Mouse (Mus musculus) MEL (cell line): ENCODE data around the gene Adgrf5. TPM values are rescaled to one million over a fixed set of nuclear protein-coding genes. Genes with fewer than 3 reads are reported as not detected.

Experiments
- DNase-seq: peaks from one replicate; pipeline ENCODE4 v3.0.0; 2011; ENCODE audit warnings: low read depth, low spot score
- H3K27ac ChIP-seq: 2 replicates; pipeline ENCODE4 v1.5.1; 2012; ENCODE audit warnings: low read depth, mild to moderate bottlenecking, control low read depth, low read length, moderate library complexity; ENCODE audit not compliant: control insufficient read depth
- H3K27me3 ChIP-seq, 2 experiments: fragments of 150-350 bp in 1 of 2; sonication (generic) in 1 of 2; 2 replicates each; pipeline ENCODE4 v1.6.1; 2012; ENCODE audit warnings: low read length in 2 of 2, mild to moderate bottlenecking in 2 of 2, improper control_type of control experiment in 1 of 2, moderate library complexity in 1 of 2; ENCODE audit not compliant: insufficient read depth in 2 of 2, control insufficient read depth in 1 of 2
- H3K36me3 ChIP-seq, 2 experiments: 2 replicates each; pipeline ENCODE4 v1.6.1; 2012 to 2014; ENCODE audit warnings: low read length in 2 of 2, improper control_type of control experiment in 1 of 2, inconsistent platforms in 1 of 2, mild to moderate bottlenecking in 1 of 2; ENCODE audit not compliant: insufficient read depth in 2 of 2, control insufficient read depth in 1 of 2
- H3K4me1 ChIP-seq, 2 experiments: fragments of 150-350 bp in 1 of 2; sonication (generic) in 1 of 2; 2 replicates each; pipeline ENCODE4 v1.6.1; 2012; ENCODE audit warnings: low read length in 2 of 2, improper control_type of control experiment in 1 of 2, mild to moderate bottlenecking in 1 of 2; ENCODE audit not compliant: insufficient read depth in 2 of 2, control insufficient read depth in 1 of 2
- H3K4me3 ChIP-seq, 2 experiments: fragments of 150-350 bp in 1 of 2; sonication (generic) in 1 of 2; 2 replicates each; pipeline ENCODE4 v1.5.1; 2012; ENCODE audit warnings: low read depth in 2 of 2, low read length in 2 of 2, mild to moderate bottlenecking in 2 of 2, moderate library complexity in 2 of 2, control low read depth in 1 of 2, improper control_type of control experiment in 1 of 2; ENCODE audit not compliant: control insufficient read depth in 1 of 2, insufficient read depth in 1 of 2
- H3K79me2 ChIP-seq: 2 replicates; pipeline ENCODE4 v1.6.1; 2012; ENCODE audit warnings: mild to moderate bottlenecking, low read length, moderate library complexity; ENCODE audit not compliant: control insufficient read depth, poor library complexity, insufficient read depth
- H3K9ac ChIP-seq: 2 replicates; pipeline ENCODE4 v1.6.1; 2012; ENCODE audit warnings: low read depth, mild to moderate bottlenecking, control low read depth, low read length, moderate library complexity; ENCODE audit not compliant: control insufficient read depth, poor library complexity, severe bottlenecking
- H3K9me3 ChIP-seq: fragments of 150-350 bp; sonication (generic); replicated peaks from 2 replicates; pipeline ENCODE4 v1.6.1; 2012; ENCODE audit warnings: mild to moderate bottlenecking, low read length, improper control_type of control experiment, moderate library complexity; ENCODE audit not compliant: insufficient read depth
- CHD1 ChIP-seq: IDR thresholded peaks from 2 replicates; pipeline ENCODE4 v1.6.1; 2012; ENCODE audit warnings: low read depth, mild to moderate bottlenecking, inconsistent platforms, low read length, improper control_type of control experiment
- CHD2 ChIP-seq: IDR thresholded peaks from 2 replicates; pipeline ENCODE4 v1.6.1; 2011; ENCODE audit warnings: low read length, improper control_type of control experiment
- CTCF ChIP-seq, 3 experiments: IDR thresholded peaks in 2 of 3; conservative IDR thresholded peaks in 1 of 3; 2 replicates each; pipeline ENCODE4 v1.5.1; 2011 to 2012; ENCODE audit warnings: low read length in 3 of 3, low read depth in 2 of 3, mild to moderate bottlenecking in 2 of 3, improper control_type of control experiment in 1 of 3, inconsistent platforms in 1 of 3, mixed read lengths in 1 of 3, moderate library complexity in 1 of 3; ENCODE audit not compliant: control insufficient read depth in 1 of 3, insufficient read depth in 1 of 3, poor library complexity in 1 of 3, severe bottlenecking in 1 of 3
- ELF1 ChIP-seq: IDR thresholded peaks from 2 replicates; pipeline ENCODE4 v1.6.1; 2014; ENCODE audit warnings: low read depth, mild to moderate bottlenecking, inconsistent platforms, low read length, improper control_type of control experiment, moderate library complexity
- ETS1 ChIP-seq: IDR thresholded peaks from 2 replicates; pipeline ENCODE4 v1.6.1; 2012; ENCODE audit warnings: low read depth, mild to moderate bottlenecking, inconsistent platforms, low read length, improper control_type of control experiment, moderate library complexity
- MAX ChIP-seq: IDR thresholded peaks from 2 replicates; pipeline ENCODE4 v1.6.1; 2011; ENCODE audit warnings: low read length, improper control_type of control experiment
- MEF2A ChIP-seq: IDR thresholded peaks from 2 replicates; pipeline ENCODE4 v1.6.1; 2014; ENCODE audit warnings: low read depth, mild to moderate bottlenecking, inconsistent platforms, low read length, improper control_type of control experiment; ENCODE audit not compliant: poor library complexity, insufficient replicate concordance, severe bottlenecking; ENCODE audit errors: extremely low read depth
- MXI1 ChIP-seq: IDR thresholded peaks from 2 replicates; pipeline ENCODE4 v1.6.1; 2011; ENCODE audit warnings: mild to moderate bottlenecking, low read depth, low read length, improper control_type of control experiment
- MYB ChIP-seq: IDR thresholded peaks from 2 replicates; pipeline ENCODE4 v1.6.1; 2011; ENCODE audit warnings: mild to moderate bottlenecking, low read depth, low read length, improper control_type of control experiment
- MYC ChIP-seq: IDR thresholded peaks from 2 replicates; pipeline ENCODE4 v1.6.1; 2011; ENCODE audit warnings: low read depth, mild to moderate bottlenecking, low read length, improper control_type of control experiment, moderate library complexity
- NRF1 ChIP-seq: IDR thresholded peaks from 2 replicates; pipeline ENCODE4 v1.6.1; 2014; ENCODE audit warnings: low read depth, mild to moderate bottlenecking, inconsistent platforms, low read length, improper control_type of control experiment, moderate library complexity; ENCODE audit not compliant: poor library complexity, insufficient read depth, severe bottlenecking
- POLR2A ChIP-seq, 2 experiments: IDR thresholded peaks; 2 replicates each; pipeline ENCODE4 v1.6.1; 2011 to 2012; ENCODE audit warnings: low read length in 2 of 2, mild to moderate bottlenecking in 2 of 2, control low read depth in 1 of 2, improper control_type of control experiment in 1 of 2, low read depth in 1 of 2, moderate library complexity in 1 of 2; ENCODE audit not compliant: control insufficient read depth in 1 of 2, insufficient read depth in 1 of 2, poor library complexity in 1 of 2
- POLR2AphosphoS5 ChIP-seq: IDR thresholded peaks from 2 replicates; pipeline ENCODE4 v1.6.1; 2012; ENCODE audit warnings: low read depth, borderline replicate concordance, mild to moderate bottlenecking, inconsistent platforms, low read length, moderate library complexity, mixed read lengths
- RAD21 ChIP-seq: IDR thresholded peaks from 2 replicates; pipeline ENCODE4 v1.6.1; 2011; ENCODE audit warnings: mild to moderate bottlenecking, low read depth, low read length, improper control_type of control experiment
- SIN3A ChIP-seq: IDR thresholded peaks from 2 replicates; pipeline ENCODE4 v1.6.1; 2012; ENCODE audit warnings: low read length, improper control_type of control experiment, inconsistent platforms
- SMC3 ChIP-seq: IDR thresholded peaks from 2 replicates; pipeline ENCODE4 v1.6.1; 2011; ENCODE audit warnings: low read depth, low read length, improper control_type of control experiment
- TCF12 ChIP-seq: IDR thresholded peaks from 2 replicates; pipeline ENCODE4 v1.6.1; 2014; ENCODE audit warnings: low read depth, mild to moderate bottlenecking, inconsistent platforms, low read length, improper control_type of control experiment, moderate library complexity
- USF1 ChIP-seq: IDR thresholded peaks from 2 replicates; pipeline ENCODE4 v1.6.1; 2014; ENCODE audit warnings: low read depth, mild to moderate bottlenecking, inconsistent platforms, low read length, improper control_type of control experiment, moderate library complexity
- ZMIZ1 ChIP-seq: IDR thresholded peaks from 2 replicates; pipeline ENCODE4 v1.6.1; 2012; ENCODE audit warnings: low read depth, mild to moderate bottlenecking, inconsistent platforms, low read length, improper control_type of control experiment, moderate library complexity
- polyA plus RNA-seq, 2 experiments: library from polyadenylated mRNA; stranded (reverse) in 1 of 2; unstranded in 1 of 2; fragments of >175 nt in 1 of 2; fragments of >200 nt in 1 of 2; gene quantifications; 2 replicates each; pipeline versions ENCODE4 v1.2.1 to v1.2.4; 2012; ENCODE audit warnings: low replicate concordance in 2 of 2, low read depth in 1 of 2; ENCODE audit not compliant: insufficient read length in 2 of 2, insufficient read depth in 1 of 2, missing spikeins in 1 of 2
- total RNA-seq: library from RNA; depleted of rRNA; stranded (reverse); fragments of 300-350 nt; gene quantifications from 2 replicates; pipeline ENCODE4 v1.2.3, GENCODE M21; 2012

Adgrf5 gene
- total and polyA plus RNA-seq, 3 experiments: not detected

DNA sequence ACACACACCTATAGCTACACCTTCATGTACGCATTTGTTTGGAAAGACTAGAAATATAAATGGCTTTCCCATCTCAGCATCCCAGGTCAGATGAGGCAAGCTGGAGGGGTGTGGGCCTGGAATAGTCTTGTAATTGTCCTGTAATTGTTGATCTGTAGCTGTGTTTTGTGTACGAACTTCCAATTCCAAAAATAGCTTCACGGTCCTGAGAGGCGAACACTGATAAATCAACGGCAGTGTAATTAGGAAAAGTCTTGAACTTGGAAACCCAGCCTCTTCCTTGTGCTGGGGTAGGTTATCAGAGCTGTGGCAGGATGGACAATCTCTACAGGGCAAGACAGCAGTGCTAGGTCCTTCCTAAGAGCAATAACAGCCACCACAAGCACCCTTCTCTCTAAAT is 18.5 kb downstream of the Adgrf5 start:
- Histone ChIP-seq H3K9me3 (no peaks in the 10 kb centered on the region), H3K27ac (no peak overlapping the region), H3K27me3 (no peaks in the 10 kb centered on the region), H3K9ac (no peak overlapping the region), H3K36me3 (no peaks in the 10 kb centered on the region), H3K79me2 (no peaks in the 10 kb centered on the region), H3K4me1 (no peaks in the 10 kb centered on the region), H3K4me3 (no peak overlapping the region)
- TF ChIP-seq CHD1 (no peak), ETS1 (no peak), POLR2A (IDR thresholded peaks at IDR 0.05; ENCODE audit: control insufficient read depth in 1 of 2, insufficient read depth in 1 of 2, low read depth in 1 of 2, low read length in 2 of 2, poor library complexity in 1 of 2) (no peak), ZMIZ1 (no peak), POLR2AphosphoS5 (no peak), NRF1 (no peak), MEF2A (no peak), MXI1 (no peak), ELF1 (no peak), SIN3A (no peak), MYB (no peak)
- DNase-seq: no peak

DNA sequence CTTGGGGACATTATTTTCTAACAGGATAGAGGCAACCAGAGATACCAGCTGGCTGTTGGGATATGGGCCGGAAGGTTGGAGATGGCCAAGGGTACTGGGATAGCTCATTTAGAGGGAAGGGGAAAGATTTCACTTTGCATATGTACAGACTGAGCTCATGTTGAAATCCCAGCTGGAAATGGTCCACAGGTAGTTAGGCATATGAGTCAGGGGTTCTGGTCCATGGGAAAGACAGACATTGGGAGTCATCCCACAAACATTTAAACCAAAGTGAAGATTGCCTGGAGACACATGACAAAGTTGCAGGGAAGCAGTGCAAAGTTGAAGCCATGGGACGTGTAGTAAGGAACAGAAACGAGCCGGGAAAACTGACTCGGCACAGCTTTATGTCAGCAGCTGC is 26.1 kb downstream of the Adgrf5 start:
- DNase-seq: no peak
- no peak for TF ChIP-seq RAD21
- no peak for TF ChIP-seq MAX
- no peak overlapping the region for H3K27ac ChIP-seq

DNA sequence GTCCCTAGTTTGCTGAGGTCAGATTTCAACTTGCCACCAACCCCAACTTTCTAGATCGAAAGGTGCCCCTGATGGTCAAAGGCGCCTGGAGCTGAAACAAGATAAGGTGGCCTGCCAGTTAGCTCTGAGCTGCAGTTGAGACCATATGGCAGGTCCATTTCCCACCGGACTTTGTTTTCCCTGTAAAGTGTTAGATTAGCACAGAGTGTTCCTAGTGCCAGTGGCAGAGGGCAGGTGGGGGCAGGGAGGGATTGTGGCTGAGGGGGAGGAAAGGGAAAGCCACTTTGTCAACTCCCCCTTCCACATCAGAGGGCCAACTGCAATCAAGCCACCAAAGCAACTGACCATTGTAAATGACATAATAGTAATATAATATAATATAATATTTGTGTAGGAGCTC is 26.9 kb downstream of the Adgrf5 start:
- Histone ChIP-seq H3K36me3 (no peaks in the 10 kb centered on the region), H3K79me2 (no peaks in the 10 kb centered on the region), H3K27me3 (no peaks in the 10 kb centered on the region), H3K4me3 (no peak overlapping the region), H3K9ac (no peak overlapping the region)
- TF ChIP-seq MYC (no peak), POLR2AphosphoS5 (no peak), SMC3 (no peak), CTCF (IDR thresholded peaks at IDR 0.05 in 2 of 3, conservative IDR thresholded peaks at IDR 0.05 in 1 of 3; ENCODE audit: control insufficient read depth in 1 of 3, insufficient read depth in 1 of 3, low read depth in 2 of 3, low read length in 3 of 3, poor library complexity in 1 of 3, severe bottlenecking in 1 of 3) (no peak), MXI1 (no peak), TCF12 (no peak), CHD2 (no peak), USF1 (no peak)
- TF ChIP-seq, all 39 proteins: peak for 0
- H3K27ac ChIP-seq: no peak overlapping the region
- no peaks in the 10 kb centered on the region for H3K9me3 ChIP-seq
- DNase-seq: no peak
- H3K4me1 ChIP-seq: no peaks in the 10 kb centered on the region

More for the DNA sequence above, 26.1 kb downstream of the Adgrf5 start:
- Histone ChIP-seq H3K9ac (no peak overlapping the region), H3K4me1 (no peaks in the 10 kb centered on the region), H3K36me3 (no peaks in the 10 kb centered on the region), H3K4me3 (no peak overlapping the region), H3K79me2 (no peaks in the 10 kb centered on the region), H3K27me3 (no peaks in the 10 kb centered on the region), H3K9me3 (no peaks in the 10 kb centered on the region)
